ENCODE assay signal across 8 mouse cellular contexts in genomic region chr8:120424829-120425198, GRCm38 (mm10).
DNase-seq lines count a peak whose midpoint lies in the region; ATAC-seq and TF ChIP-seq lines count a peak whose summit lies in the region.

No protein-coding gene starts in this region.

- 34% methylated on average over 4 of the region's 4 CpGs for WGBS in lung, embryonic 14.5 days
- WGBS in limb, embryonic 13.5 days = 27% methylated on average over 4 of the region's 4 CpGs
- WGBS in stomach, embryonic 15.5 days = 36% methylated on average over 4 of the region's 4 CpGs

- ATAC-seq in frontal cortex, adult (ENCODE audit: low TSS enrichment) = peak; percentile 8; the same call in 1 of the 2 replicates
- ATAC-seq in lung, embryonic 14.5 days (ENCODE audit: insufficient read depth) = no peak
- ATAC-seq in limb, embryonic 13.5 days (ENCODE audit: low FRiP score, low read depth) = 0 out of 2 replicates have a peak, but pooled peaks have one; percentile 2
- no peak for ATAC-seq in stomach, embryonic 15.5 days (ENCODE audit: insufficient read depth, low FRiP score, low read depth)
- no peak for ATAC-seq in CD4-positive, CD25-positive, alpha-beta regulatory T cell, adult 4 months

- DNase-seq in frontal cortex, postnatal 10 days (ENCODE audit: low spot score in 2 of 2) = no peak
- peak; percentile 43 for DNase-seq in lung, embryonic 14.5 days
- DNase-seq in lung, postnatal 4 days = no peak
- DNase-seq in embryo, embryonic 10.5 days (ENCODE audit: low spot score) = no peak

- peak overlapping the region; percentile 45 for H3K4me2 ChIP-seq in lung, embryonic 14.5 days
- H3K4me2 ChIP-seq in limb, embryonic 13.5 days (replicated peaks) = peak overlapping the region; percentile 46
- no peak overlapping the region for H3K4me2 ChIP-seq in stomach, embryonic 15.5 days

- H3K9ac ChIP-seq in lung, embryonic 14.5 days = peak overlapping the region; percentile 37; the same call in 1 of the 2 replicates
- 0 out of 2 replicates have a peak overlapping the region, but pooled peaks have one; percentile 31 for H3K9ac ChIP-seq in limb, embryonic 13.5 days
- H3K9ac ChIP-seq in stomach, embryonic 15.5 days = no peak overlapping the region

- H3K36me3 ChIP-seq in lung, embryonic 14.5 days (ENCODE audit: insufficient read depth) = no peaks in the 10 kb centered on the region
- H3K36me3 ChIP-seq in limb, embryonic 13.5 days = no peaks in the 10 kb centered on the region
- H3K36me3 ChIP-seq in stomach, embryonic 15.5 days = no peaks in the 10 kb centered on the region

- peak overlapping the region; percentile 89 for H3K27ac ChIP-seq in lung, embryonic 14.5 days (ENCODE audit: low read depth)
- H3K27ac ChIP-seq in limb, embryonic 13.5 days = peak overlapping the region; percentile 86
- H3K27ac ChIP-seq in stomach, embryonic 15.5 days = peak overlapping the region; percentile 78

- no peaks in the 10 kb centered on the region for H3K9me3 ChIP-seq in lung, embryonic 14.5 days (ENCODE audit: low read depth, low read length)
- H3K9me3 ChIP-seq in limb, embryonic 13.5 days = no peaks in the 10 kb centered on the region
- no peaks in the 10 kb centered on the region for H3K9me3 ChIP-seq in stomach, embryonic 15.5 days

- TF ChIP-seq CTCF in lung, embryonic 14.5 days (IDR thresholded peaks at IDR 0.05; ENCODE audit: low read depth) = no peak

- H3K4me1 ChIP-seq in lung, embryonic 14.5 days (ENCODE audit: insufficient read depth) = peaks cover 52% of the 10 kb centered on the region
- H3K4me1 ChIP-seq in limb, embryonic 13.5 days = peaks cover 92% of the 10 kb centered on the region
- peaks cover 59% of the 10 kb centered on the region for H3K4me1 ChIP-seq in stomach, embryonic 15.5 days

- no peaks in the 10 kb centered on the region for H3K27me3 ChIP-seq in lung, embryonic 14.5 days (ENCODE audit: insufficient read depth, low read length)
- no peaks in the 10 kb centered on the region for H3K27me3 ChIP-seq in limb, embryonic 13.5 days
- H3K27me3 ChIP-seq in stomach, embryonic 15.5 days (replicated peaks) = no peaks in the 10 kb centered on the region

- H3K4me3 ChIP-seq in lung, embryonic 14.5 days (ENCODE audit: low read depth, low read length) = no peak overlapping the region
- no peak overlapping the region for H3K4me3 ChIP-seq in limb, embryonic 13.5 days
- no peak overlapping the region for H3K4me3 ChIP-seq in stomach, embryonic 15.5 days (replicated peaks)

Comparison
In these comparisons a context has a peak if more than half of its experiments do, and no peak if none do; other contexts are left out.
1. ATAC-seq: peak in frontal cortex, adult (single experiment) and limb, embryonic 13.5 days (single experiment); none in lung, embryonic 14.5 days (single experiment), stomach, embryonic 15.5 days (single experiment) and CD4-positive, CD25-positive, alpha-beta regulatory T cell, adult 4 months (single experiment).
2. Peak in every context shown above with its lines, with median percentiles within 50 percentile points of each other: H3K27ac ChIP-seq.